ENCODE assay signal across 8 mouse cellular contexts in the genomic region with DNA sequence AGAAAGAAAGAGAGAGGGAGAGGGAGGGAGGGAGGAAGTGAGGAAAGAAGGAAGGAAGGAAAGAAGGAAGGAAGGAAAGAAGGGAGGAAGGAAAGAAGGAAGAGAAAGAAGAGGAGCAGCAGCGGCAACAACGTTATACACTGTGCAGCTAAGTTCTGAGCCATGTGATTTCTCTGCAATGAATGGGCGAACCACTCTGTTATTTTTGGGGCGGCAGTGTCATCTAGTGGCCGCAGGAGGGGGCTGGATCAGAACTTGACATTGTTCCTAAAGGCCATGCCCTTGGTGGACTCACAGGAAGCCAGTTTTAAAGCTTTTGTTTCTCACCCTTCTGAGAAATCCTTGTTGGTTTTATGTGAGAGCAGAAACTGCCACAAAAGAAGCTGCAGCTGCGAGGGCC. TPM values are rescaled to one million over a fixed set of nuclear protein-coding genes. Genes with fewer than 3 reads are reported as not detected.
DNase-seq lines count a peak whose midpoint lies in the region.

No protein-coding gene starts in this region.

- peak; percentile 50 for DNase-seq in layer of hippocampus, adult 11-12 months (ENCODE audit: low spot score)
- DNase-seq in layer of hippocampus, adult 9-10 months (ENCODE audit: low spot score) = no peak
- peak; percentile 80 for DNase-seq in R1 (ENCODE audit: low read depth, low spot score)
- peak; percentile 73 to 77 for DNase-seq in cerebellum, postnatal 14 days
- DNase-seq in gastrocnemius, postnatal 25 days = peak; percentile 59
- peak; percentile 73 for DNase-seq in kidney, adult 18-20 months
- peak; percentile 58 to 63 for DNase-seq in lung, adult 18-20 months
- DNase-seq in retina, postnatal 1 day = peak; percentile 75

RNA-seq across cellular contexts. Expression of gene Smyd2, which starts 5.5 kb away (rescaled TPM):
- 100 to 1,000 TPM; 124 to 197 TPM for total RNA-seq in gastrocnemius, postnatal 25 days (2021)
